Mouse (Mus musculus) MEL (cell line): ENCODE data around the gene 4930442H23Rik.

Source experiments
- CTCF ChIP-seq, 3 experiments: IDR thresholded peaks in 2 of 3; conservative IDR thresholded peaks in 1 of 3; 2 replicates each; pipeline ENCODE4 v1.5.1; 2011 to 2012; ENCODE audit warnings: low read length in 3 of 3, low read depth in 2 of 3, mild to moderate bottlenecking in 2 of 3, improper control_type of control experiment in 1 of 3, inconsistent platforms in 1 of 3, mixed read lengths in 1 of 3, moderate library complexity in 1 of 3; ENCODE audit not compliant: control insufficient read depth in 1 of 3, insufficient read depth in 1 of 3, poor library complexity in 1 of 3, severe bottlenecking in 1 of 3
- MAX ChIP-seq: IDR thresholded peaks from 2 replicates; pipeline ENCODE4 v1.6.1; 2011; ENCODE audit warnings: low read length, improper control_type of control experiment
- NRF1 ChIP-seq: IDR thresholded peaks from 2 replicates; pipeline ENCODE4 v1.6.1; 2014; ENCODE audit warnings: low read depth, mild to moderate bottlenecking, inconsistent platforms, low read length, improper control_type of control experiment, moderate library complexity; ENCODE audit not compliant: poor library complexity, insufficient read depth, severe bottlenecking
- POLR2A ChIP-seq, 2 experiments: IDR thresholded peaks; 2 replicates each; pipeline ENCODE4 v1.6.1; 2011 to 2012; ENCODE audit warnings: low read length in 2 of 2, mild to moderate bottlenecking in 2 of 2, control low read depth in 1 of 2, improper control_type of control experiment in 1 of 2, low read depth in 1 of 2, moderate library complexity in 1 of 2; ENCODE audit not compliant: control insufficient read depth in 1 of 2, insufficient read depth in 1 of 2, poor library complexity in 1 of 2

GRCm38 (mm10) chr10:81162318-81162652, 21.4 kb downstream of the 4930442H23Rik start:
- TF ChIP-seq MAX, result no peak
- TF ChIP-seq CTCF (IDR thresholded peaks at IDR 0.05 in 2 of 3, conservative IDR thresholded peaks at IDR 0.05 in 1 of 3; ENCODE audit: control insufficient read depth in 1 of 3, insufficient read depth in 1 of 3, low read depth in 2 of 3, low read length in 3 of 3, poor library complexity in 1 of 3, severe bottlenecking in 1 of 3), result no peak
- no peak for TF ChIP-seq POLR2A (IDR thresholded peaks at IDR 0.05; ENCODE audit: control insufficient read depth in 1 of 2, insufficient read depth in 1 of 2, low read depth in 1 of 2, low read length in 2 of 2, poor library complexity in 1 of 2)
- no peak for TF ChIP-seq NRF1
